Mouse (Mus musculus): ENCODE measurements around the gene D430041D05Rik. TPM values are rescaled to one million over a fixed set of nuclear protein-coding genes. Genes with fewer than 3 reads are reported as not detected.

The D430041D05Rik gene
- 48.0 TPM for polyA plus RNA-seq (2015; fragmentation: Illumina TruSeq; extraction: RNeasy Lipid Tissue Mini Kit (QIAGEN cat#74804); ENCODE audit: low read depth, low replicate concordance)

GRCm38 (mm10) chr2:104410963-104411545 is at the start of gene D430041D05Rik:
TSS of gene D430041D05Rik (minus strand) at chr2:104411013.

GRCm38 (mm10) chr2:104122505-104123378 is 288.1 kb downstream of the D430041D05Rik start, which contains the start of gene A930018P22Rik:
TSS of gene A930018P22Rik (plus strand) at chr2:104122769.

GRCm38 (mm10) chr2:104095741-104096213 is 315.0 kb downstream of the D430041D05Rik start, which contains the start of gene Cd59a:
TSS of gene Cd59a (plus strand) at chr2:104095801.

Other genes starting within 250 kb of the D430041D05Rik start
- 37.9 TPM for gene Hipk3, start 83.4 kb upstream of the D430041D05Rik start, polyA plus RNA-seq (2015; fragmentation: Illumina TruSeq; extraction: RNeasy Lipid Tissue Mini Kit (QIAGEN cat#74804); ENCODE audit: low read depth, low replicate concordance)
- 40.1 TPM for gene Cstf3, start 179.5 kb upstream of the D430041D05Rik start, polyA plus RNA-seq (2015; fragmentation: Illumina TruSeq; extraction: RNeasy Lipid Tissue Mini Kit (QIAGEN cat#74804); ENCODE audit: low read depth, low replicate concordance)

Data from brain, adult 10 weeks (tissue).